Mouse (Mus musculus): ENCODE measurements around the gene Hoxc4.

DNA sequence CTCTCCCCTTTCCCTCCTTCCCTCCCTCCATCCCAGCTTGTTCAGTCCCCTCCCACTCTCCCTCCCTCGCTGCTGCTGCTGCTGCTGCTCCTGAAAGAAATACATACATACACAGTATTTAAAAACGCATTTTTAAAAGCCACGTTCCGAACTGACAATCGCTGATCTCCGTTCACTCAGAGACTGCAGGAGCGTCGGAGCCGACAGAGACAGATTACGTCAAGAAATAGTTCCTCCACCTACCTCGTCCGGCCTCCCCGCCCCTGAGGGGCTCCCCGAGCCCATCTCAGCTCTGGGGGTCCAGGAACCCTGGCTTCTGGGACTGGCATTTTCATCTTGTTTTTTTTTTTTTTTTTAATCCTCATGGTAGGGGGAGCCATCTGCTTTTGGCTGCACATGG is 37.8 kb upstream of the Hoxc4 start:
- no peak for TF ChIP-seq CTCF (IDR thresholded peaks at IDR 0.05; ENCODE audit: low read depth)
- TF ChIP-seq EP300 (IDR thresholded peaks at IDR 0.05; ENCODE audit: low read depth): no peak

Measured in liver, embryonic 14.5 days (tissue).